Mouse (Mus musculus): ENCODE data around the gene Tm7sf3.

GRCm38 (mm10) chr6:146664917-146665316 is 22.3 kb upstream of the Tm7sf3 start:
- TF ChIP-seq POLR2A (IDR thresholded peaks at IDR 0.05; ENCODE audit: low read depth, low read length) (no peak), CTCF (IDR thresholded peaks at IDR 0.05; ENCODE audit: extremely low read depth, insufficient read length, insufficient replicate concordance, low read depth, low read length) (no peak)

Data from small intestine, adult 2 months (tissue).